In the genomic region with DNA sequence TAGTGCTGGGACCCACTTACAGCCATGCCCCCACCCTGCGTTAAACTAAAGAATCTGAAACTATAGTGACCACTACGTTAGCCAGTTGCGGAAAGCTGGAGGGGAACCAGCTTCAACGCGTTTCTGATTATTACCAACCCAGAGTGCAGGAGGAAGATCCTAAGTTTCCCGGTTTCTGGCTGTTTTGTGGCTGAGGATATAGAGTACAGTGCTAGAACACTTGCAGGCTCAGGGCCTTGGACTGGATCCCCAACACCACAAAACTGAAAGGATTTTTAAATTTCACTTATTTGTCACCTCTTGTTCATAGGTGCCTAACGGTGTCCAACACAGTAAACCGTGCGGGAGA, we compare ENCODE assay signal across 8 mouse cellular contexts. TPM values are rescaled to one million over a fixed set of nuclear protein-coding genes. Genes with fewer than 3 reads are reported as not detected.
A peak's percentile ranks its signal among the peaks of the same experiment; 100 is the strongest.
DNase-seq lines count a peak whose midpoint lies in the region; ATAC-seq and TF ChIP-seq lines count a peak whose summit lies in the region.

No protein-coding gene starts in this region.

- intact Hi-C loops in left cerebral cortex, adult 2 months (cut with DNase I): loop anchor here (2.0 kb wide), 1 partner anchor 130 kb away; the partner anchor contains the start of genes Gdf9 and Uqcrq
- intact Hi-C loops in gastrocnemius, postnatal 14 days (cut with DNase I; ENCODE audit: low total_unique reads): no loop called here

- peak overlapping the region; percentile 97 for H3K27ac ChIP-seq in left cerebral cortex, adult 2 months
- peak overlapping the region; percentile 99 for H3K27ac ChIP-seq in embryonic facial prominence, embryonic 15.5 days (replicated peaks)
- peak overlapping the region; percentile 96 for H3K27ac ChIP-seq in limb, embryonic 12.5 days
- peak overlapping the region; percentile 96 for H3K27ac ChIP-seq in neural tube, embryonic 14.5 days (ENCODE audit: low read depth, low read length)

- peak overlapping the region; percentile 90; the same call in 1 of the 2 replicates for H3K9ac ChIP-seq in embryonic facial prominence, embryonic 15.5 days
- H3K9ac ChIP-seq in limb, embryonic 12.5 days (replicated peaks): peak overlapping the region; percentile 59
- peak overlapping the region; percentile 96 for H3K9ac ChIP-seq in neural tube, embryonic 14.5 days (replicated peaks; ENCODE audit: low read depth, low read length)

- peak overlapping the region; percentile 77 for H3K4me3 ChIP-seq in left cerebral cortex, adult 2 months
- H3K4me3 ChIP-seq in embryonic facial prominence, embryonic 15.5 days (replicated peaks): peak overlapping the region; percentile 92
- peak overlapping the region; percentile 99 for H3K4me3 ChIP-seq in limb, embryonic 12.5 days (replicated peaks)
- H3K4me3 ChIP-seq in neural tube, embryonic 14.5 days (ENCODE audit: low read depth, low read length): peak overlapping the region; percentile 97

- WGBS in embryonic facial prominence, embryonic 15.5 days: 48% methylated on average over 9 of the region's 9 CpGs
- WGBS in limb, embryonic 12.5 days: 51% methylated on average over 9 of the region's 9 CpGs
- 56% methylated on average over 9 of the region's 9 CpGs for WGBS in neural tube, embryonic 14.5 days

- H3K9me3 ChIP-seq in embryonic facial prominence, embryonic 15.5 days (replicated peaks): no peaks in the 10 kb centered on the region
- no peaks in the 10 kb centered on the region for H3K9me3 ChIP-seq in limb, embryonic 12.5 days
- H3K9me3 ChIP-seq in neural tube, embryonic 14.5 days (ENCODE audit: control insufficient read depth, low read length): no peaks in the 10 kb centered on the region

- H3K4me1 ChIP-seq in embryonic facial prominence, embryonic 15.5 days: peaks cover 26% of the 10 kb centered on the region
- H3K4me1 ChIP-seq in limb, embryonic 12.5 days (replicated peaks): peaks cover 22% of the 10 kb centered on the region
- H3K4me1 ChIP-seq in neural tube, embryonic 14.5 days (ENCODE audit: control insufficient read depth, insufficient read depth, low read length): peaks cover 19% of the 10 kb centered on the region

- ATAC-seq in embryonic facial prominence, embryonic 15.5 days (ENCODE audit: insufficient number of reproducible peaks, low FRiP score, low TSS enrichment, low read depth): no peak
- ATAC-seq in limb, embryonic 12.5 days (ENCODE audit: insufficient number of reproducible peaks, insufficient read depth, low FRiP score, low TSS enrichment, low read depth): no peak; the same call in 1 of the 2 replicates
- no peak for ATAC-seq in neural tube, embryonic 14.5 days (ENCODE audit: low read depth)
- ATAC-seq in frontal cortex, adult (ENCODE audit: low TSS enrichment): no peak

- peak overlapping the region; percentile 60 for H3K4me2 ChIP-seq in embryonic facial prominence, embryonic 15.5 days (replicated peaks)
- H3K4me2 ChIP-seq in limb, embryonic 12.5 days: peak overlapping the region; percentile 73
- peak overlapping the region; percentile 62 for H3K4me2 ChIP-seq in neural tube, embryonic 14.5 days (ENCODE audit: low read depth, low read length)

- TF ChIP-seq CTCF in left cerebral cortex, adult 2 months (IDR thresholded peaks at IDR 0.05): no peak

- H3K36me3 ChIP-seq in embryonic facial prominence, embryonic 15.5 days: no peaks in the 10 kb centered on the region
- peaks cover 6% of the 10 kb centered on the region for H3K36me3 ChIP-seq in limb, embryonic 12.5 days
- H3K36me3 ChIP-seq in neural tube, embryonic 14.5 days (ENCODE audit: control insufficient read depth, insufficient read depth, low read length): no peaks in the 10 kb centered on the region

- DNase-seq in left cerebral cortex, adult 2 months (ENCODE audit: extremely low spot score in 1 of 2, low spot score in 2 of 2): no peak
- DNase-seq in left cerebral cortex, adult 9 months (ENCODE audit: low spot score in 2 of 2): no peak
- no peak for DNase-seq in spleen, postnatal 36 days (ENCODE audit: low spot score in 2 of 2)
- no peak for DNase-seq in gastrocnemius, postnatal 14 days

- H3K27me3 ChIP-seq in embryonic facial prominence, embryonic 15.5 days: no peaks in the 10 kb centered on the region
- H3K27me3 ChIP-seq in limb, embryonic 12.5 days: no peaks in the 10 kb centered on the region
- H3K27me3 ChIP-seq in neural tube, embryonic 14.5 days (ENCODE audit: control insufficient read depth, insufficient read depth, low read length): no peaks in the 10 kb centered on the region

RNA-seq across cellular contexts. Expression of gene Hspa4, which starts 0.9 kb away (rescaled TPM):
- total RNA-seq in left cerebral cortex, adult 2 months (2021): 100 to 1,000 TPM; 171 to 189 TPM
- polyA plus RNA-seq in embryonic facial prominence, embryonic 15.5 days (2015; fragmentation: Nextera tagmentation; extraction: Ambion mirVana): 63.9 and 71.9 TPM in 2 replicates
- 108 and 118 TPM in 2 replicates for polyA plus RNA-seq in limb, embryonic 12.5 days (2016; fragmentation: Nextera tagmentation; extraction: Ambion mirVana)
- polyA plus RNA-seq in neural tube, embryonic 14.5 days (2014; fragmentation: Nextera tagmentation; extraction: Ambion mirVana): 51.7 and 53.8 TPM in 2 replicates
- total RNA-seq in gastrocnemius, postnatal 14 days (2021): 100 to 1,000 TPM in 1 of 2 experiments, 10 to 100 TPM in 1; 94.8 to 113 TPM

RNA-seq across cellular contexts. Expression of gene Zcchc10, which starts 23.3 kb away (rescaled TPM):
- 10 to 100 TPM; 10.4 TPM for total RNA-seq in left cerebral cortex, adult 2 months (2021)
- 16.3 and 16.7 TPM in 2 replicates for polyA plus RNA-seq in embryonic facial prominence, embryonic 15.5 days (2015; fragmentation: Nextera tagmentation; extraction: Ambion mirVana)
- 21.0 and 22.5 TPM in 2 replicates for polyA plus RNA-seq in limb, embryonic 12.5 days (2016; fragmentation: Nextera tagmentation; extraction: Ambion mirVana)
- polyA plus RNA-seq in neural tube, embryonic 14.5 days (2014; fragmentation: Nextera tagmentation; extraction: Ambion mirVana): 16.8 and 18.7 TPM in 2 replicates
- 1 to 10 TPM; 7.4 to 8.7 TPM for total RNA-seq in gastrocnemius, postnatal 14 days (2021)

RNA-seq across cellular contexts. Expression of gene Aff4, which starts 49.5 kb away (rescaled TPM):
- 100 to 1,000 TPM; 187 to 201 TPM for total RNA-seq in left cerebral cortex, adult 2 months (2021)
- 43.1 and 50.3 TPM in 2 replicates for polyA plus RNA-seq in embryonic facial prominence, embryonic 15.5 days (2015; fragmentation: Nextera tagmentation; extraction: Ambion mirVana)
- polyA plus RNA-seq in limb, embryonic 12.5 days (2016; fragmentation: Nextera tagmentation; extraction: Ambion mirVana): 61.5 and 67.4 TPM in 2 replicates
- 59.2 and 95.0 TPM in 2 replicates for polyA plus RNA-seq in neural tube, embryonic 14.5 days (2014; fragmentation: Nextera tagmentation; extraction: Ambion mirVana)
- 10 to 100 TPM; 82.6 to 94.5 TPM for total RNA-seq in gastrocnemius, postnatal 14 days (2021)
